ENCODE assay signal across 22 mouse cellular contexts in genomic region chr11:68305997-68306396, GRCm38 (mm10).
DNase-seq lines count a peak whose midpoint lies in the region; ATAC-seq and TF ChIP-seq lines count a peak whose summit lies in the region.
"Had no signal": no experiment of that assay in that cellular context is flagged by ENCODE, and none has a peak within 500 bp of the region (broad histone marks: within the 10 kb centered on the region; RNA-seq: fewer than 3 reads in every experiment).

No protein-coding gene starts in this region.

- no peak overlapping the region for H3K4me2 ChIP-seq in intestine, embryonic 16.5 days (ENCODE audit: low read depth, low read length)
- H3K4me2 ChIP-seq in intestine, postnatal 0 days (replicated peaks; ENCODE audit: low read depth), result no peak overlapping the region
- no peak overlapping the region for H3K4me2 ChIP-seq in stomach, embryonic 16.5 days (ENCODE audit: low read depth, low read length)
- H3K4me2 ChIP-seq: forebrain, embryonic 15.5 days; heart, embryonic 11.5 days; heart, embryonic 15.5 days; hindbrain, embryonic 15.5 days had no signal

- no peak overlapping the region for H3K9ac ChIP-seq in intestine, embryonic 16.5 days (ENCODE audit: low read depth, low read length)
- no peak overlapping the region for H3K9ac ChIP-seq in intestine, postnatal 0 days (ENCODE audit: low read depth, low read length)
- H3K9ac ChIP-seq in stomach, embryonic 16.5 days (ENCODE audit: low read length), result no peak overlapping the region
- H3K9ac ChIP-seq: forebrain, embryonic 15.5 days; heart, embryonic 15.5 days; hindbrain, embryonic 15.5 days had no signal

- no peaks in the 10 kb centered on the region for H3K4me1 ChIP-seq in intestine, embryonic 16.5 days (ENCODE audit: control insufficient read depth, insufficient read depth, low read length)
- H3K4me1 ChIP-seq in intestine, postnatal 0 days (replicated peaks; ENCODE audit: control insufficient read depth, insufficient read depth, low read length), result no peaks in the 10 kb centered on the region
- peaks cover 9% of the 10 kb centered on the region; the same call in 1 of the 2 replicates for H3K4me1 ChIP-seq in stomach, embryonic 16.5 days (ENCODE audit: control insufficient read depth, insufficient read depth, low read length)
- H3K4me1 ChIP-seq: forebrain, embryonic 15.5 days; hindbrain, embryonic 15.5 days had no signal

- TF ChIP-seq CTCF in intestine, postnatal 0 days (IDR thresholded peaks at IDR 0.05; ENCODE audit: low read depth), result no peak

- H3K36me3 ChIP-seq in intestine, embryonic 16.5 days (ENCODE audit: control insufficient read depth, insufficient read depth, low read length), result no peaks in the 10 kb centered on the region
- no peaks in the 10 kb centered on the region for H3K36me3 ChIP-seq in intestine, postnatal 0 days (ENCODE audit: control insufficient read depth, insufficient read depth)
- H3K36me3 ChIP-seq in stomach, embryonic 16.5 days (ENCODE audit: control insufficient read depth, insufficient read depth, low read length), result no peaks in the 10 kb centered on the region
- H3K36me3 ChIP-seq: forebrain, embryonic 15.5 days; G1E; heart, embryonic 15.5 days; hindbrain, embryonic 15.5 days had no signal

- H3K4me3 ChIP-seq in intestine, embryonic 16.5 days (ENCODE audit: low read length), result no peak overlapping the region
- H3K4me3 ChIP-seq in intestine, postnatal 0 days (ENCODE audit: low read depth, low read length), result no peak overlapping the region
- H3K4me3 ChIP-seq in stomach, embryonic 16.5 days (replicated peaks; ENCODE audit: low read length), result no peak overlapping the region
- H3K4me3 ChIP-seq: forebrain, embryonic 15.5 days; heart, adult 2 months; heart, embryonic 15.5 days; hindbrain, embryonic 15.5 days had no signal

- H3K27ac ChIP-seq in intestine, embryonic 16.5 days (ENCODE audit: low read length), result no peak overlapping the region
- H3K27ac ChIP-seq in intestine, postnatal 0 days (ENCODE audit: low read depth, low read length), result no peak overlapping the region
- no peak overlapping the region for H3K27ac ChIP-seq in stomach, embryonic 16.5 days (ENCODE audit: low read length)
- H3K27ac ChIP-seq: forebrain, embryonic 15.5 days; heart, adult 2 months; heart, embryonic 15.5 days; hindbrain, embryonic 15.5 days had no signal

- no peaks in the 10 kb centered on the region for H3K9me3 ChIP-seq in intestine, embryonic 16.5 days (ENCODE audit: control insufficient read depth, low read length)
- no peaks in the 10 kb centered on the region for H3K9me3 ChIP-seq in intestine, postnatal 0 days (ENCODE audit: control insufficient read depth)
- H3K9me3 ChIP-seq in stomach, embryonic 16.5 days (replicated peaks; ENCODE audit: control insufficient read depth, low read length), result no peaks in the 10 kb centered on the region
- H3K9me3 ChIP-seq: forebrain, embryonic 15.5 days; G1E; heart, embryonic 15.5 days; hindbrain, embryonic 15.5 days had no signal

- WGBS in intestine, embryonic 16.5 days, result 59% methylated on average over 8 of the region's 8 CpGs
- 52% methylated on average over 8 of the region's 8 CpGs for WGBS in intestine, postnatal 0 days
- WGBS in stomach, embryonic 16.5 days, result 69% methylated on average over 8 of the region's 8 CpGs

- no peaks in the 10 kb centered on the region for H3K27me3 ChIP-seq in intestine, embryonic 16.5 days (replicated peaks; ENCODE audit: control insufficient read depth, insufficient read depth, low read length)
- no peaks in the 10 kb centered on the region for H3K27me3 ChIP-seq in intestine, postnatal 0 days (replicated peaks; ENCODE audit: control insufficient read depth, insufficient read depth, low read length)
- no peaks in the 10 kb centered on the region for H3K27me3 ChIP-seq in stomach, embryonic 16.5 days (ENCODE audit: control insufficient read depth, insufficient read depth, low read length)
- H3K27me3 ChIP-seq: forebrain, embryonic 15.5 days; heart, embryonic 15.5 days; hindbrain, embryonic 15.5 days had no signal

- DNase-seq in embryo, embryonic 10 days (ENCODE audit: low spot score), result peak; percentile 29
- no peak for DNase-seq in embryo, embryonic 11 days
- peak; percentile 25 for DNase-seq in lung, postnatal 10 days
- no peak for DNase-seq in lung, adult 18-20 months
- DNase-seq in urinary bladder, postnatal 36 days (ENCODE audit: low spot score in 2 of 2), result no peak
- DNase-seq: adrenal gland, postnatal 10 days; B cell, adult 2 months; cerebellum, adult 11-12 months; cerebellum, adult 9-10 months; cerebellum, postnatal 25 days; gastrocnemius, postnatal 14 days; heart, adult 2 months; heart, postnatal 14 days had no signal

- 0 out of 2 replicates have a peak, but pooled peaks have one; percentile 28 for ATAC-seq in intestine, embryonic 16.5 days
- ATAC-seq in intestine, postnatal 0 days, result no peak
- ATAC-seq in stomach, embryonic 16.5 days (ENCODE audit: insufficient read depth, low FRiP score), result peak; percentile 50; the same call in 1 of the 2 replicates
- ATAC-seq: CD4-positive, CD25-positive, alpha-beta regulatory T cell, adult 4 months; forebrain, embryonic 15.5 days had no signal

Comparison
In these comparisons a context has a peak if more than half of its experiments do, and no peak if none do; other contexts are left out.
1. DNase-seq: peak in embryo, embryonic 10 days (single experiment) and lung, postnatal 10 days (single experiment); none in embryo, embryonic 11 days (single experiment), lung, adult 18-20 months (0 of 2) and urinary bladder, postnatal 36 days (0 of 2).